Mouse (Mus musculus) lung, postnatal 0 days (tissue): ENCODE measurements around the gene Igf2bp3. TPM values are rescaled to one million over a fixed set of nuclear protein-coding genes. Genes with fewer than 3 reads are reported as not detected.
A peak's percentile ranks its signal among the peaks of the same experiment; 100 is the strongest.

Experiments used
- ATAC-seq: fragments of 200-750 bp; cut with Nextera tagmentation; 2 replicates; pipeline ENCODE4 v1.8.0; 2017; ENCODE audit warnings: moderate library complexity
- DNase-seq: peaks from one replicate; pipeline ENCODE4 v3.0.0-alpha.2; 2016; ENCODE audit warnings: low spot score
- H3K27ac ChIP-seq: fragments of 300-500 bp; sonication (generic); 2 replicates; pipeline ENCODE4 v1.5.1; 2014; ENCODE audit warnings: antibody characterized with exemption, mild to moderate bottlenecking, low read length, mixed read lengths
- H3K27me3 ChIP-seq: fragments of 300-500 bp; sonication (generic); replicated peaks from 2 replicates; pipeline ENCODE4 v1.6.1; 2014; ENCODE audit warnings: low read length, mixed read lengths; ENCODE audit not compliant: insufficient read depth
- H3K36me3 ChIP-seq: fragments of 300-500 bp; sonication (generic); 2 replicates; pipeline ENCODE4 v1.6.1; 2014; ENCODE audit warnings: low read length, mixed read lengths; ENCODE audit not compliant: insufficient read depth
- H3K4me1 ChIP-seq: fragments of 300-500 bp; sonication (generic); 2 replicates; pipeline ENCODE4 v1.6.1; 2014; ENCODE audit warnings: antibody characterized with exemption, low read depth, low read length, mixed read lengths; ENCODE audit not compliant: insufficient read depth
- H3K4me2 ChIP-seq: fragments of 300-500 bp; sonication (generic); replicated peaks from 2 replicates; pipeline ENCODE4 v1.6.1; 2014; ENCODE audit warnings: low read depth, mild to moderate bottlenecking, low read length, moderate library complexity, mixed read lengths
- H3K4me3 ChIP-seq: fragments of 300-500 bp; sonication (generic); 2 replicates; pipeline ENCODE4 v1.5.1; 2014; ENCODE audit warnings: low read depth, low read length
- H3K9ac ChIP-seq: fragments of 300-500 bp; sonication (generic); replicated peaks from 2 replicates; pipeline ENCODE4 v1.6.1; 2014; ENCODE audit warnings: low read depth, mild to moderate bottlenecking
- H3K9me3 ChIP-seq: fragments of 300-500 bp; sonication (generic); 2 replicates; pipeline ENCODE4 v1.6.1; 2016; ENCODE audit warnings: low read length, mixed read lengths
- CTCF ChIP-seq: IDR thresholded peaks from 2 replicates; pipeline ENCODE4 v1.5.1; 2016; ENCODE audit warnings: antibody characterized with exemption, mild to moderate bottlenecking
- EP300 ChIP-seq: IDR thresholded peaks from 2 replicates; pipeline ENCODE4 v1.6.1; 2016; ENCODE audit warnings: antibody characterized with exemption, mild to moderate bottlenecking, control low read depth
- WGBS: fragments of 180-500 bp; shearing (Covaris S2); extraction: QIAGEN DNeasy Blood & Tissue Kit; methylation state at CpG from one replicate; pipeline ENCODE4 v1.1.7; 2014; 5-methylcytosine and 5-hydroxymethylcytosine counted together
- polyA plus RNA-seq: library from polyadenylated mRNA; unstranded; fragments of >200 nt; fragmentation: Nextera tagmentation; extraction: Ambion mirVana; gene quantifications from 2 replicates; pipeline ENCODE4 v1.2.1, GENCODE M21; 2015

Gene Igf2bp3
- polyA plus RNA-seq, 1 experiment from 2014 or later, result 23.7 TPM

DNA sequence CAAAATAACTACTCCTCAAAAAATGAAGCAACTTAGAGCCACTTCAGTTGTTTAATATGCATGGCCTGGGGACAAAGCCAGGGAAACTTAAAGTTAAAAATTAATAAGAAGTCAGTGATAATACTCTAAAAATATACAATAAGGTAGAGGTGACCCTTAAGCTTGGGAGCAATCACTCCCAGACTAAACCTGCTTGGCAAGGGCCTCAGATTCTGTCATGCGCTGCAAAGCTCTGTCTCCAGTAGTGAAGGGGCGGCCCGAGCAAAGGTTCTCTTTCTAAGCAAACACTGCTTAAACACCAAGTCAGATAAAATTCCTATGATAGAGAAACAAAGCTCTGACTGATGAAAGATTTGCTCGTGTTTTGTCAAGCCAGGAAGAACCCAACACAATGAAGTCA, 66.0 kb downstream of the Igf2bp3 start:
- Histone ChIP-seq H3K4me3 (no peak overlapping the region), H3K9me3 (no peaks in the 10 kb centered on the region), H3K27ac (peak overlapping the region; percentile 1; the same call in 1 of the 2 replicates), H3K4me2 (no peak overlapping the region), H3K36me3 (no peaks in the 10 kb centered on the region), H3K9ac (no peak overlapping the region), H3K27me3 (no peaks in the 10 kb centered on the region), H3K4me1 (peaks cover 6% of the 10 kb centered on the region; the same call in 1 of the 2 replicates)
- peak; percentile 82 for ATAC-seq
- peak; percentile 68 for DNase-seq
- WGBS, result 36% methylated on average over 4 of the region's 4 CpGs
- TF ChIP-seq CTCF (no peak), EP300 (no peak)

DNA sequence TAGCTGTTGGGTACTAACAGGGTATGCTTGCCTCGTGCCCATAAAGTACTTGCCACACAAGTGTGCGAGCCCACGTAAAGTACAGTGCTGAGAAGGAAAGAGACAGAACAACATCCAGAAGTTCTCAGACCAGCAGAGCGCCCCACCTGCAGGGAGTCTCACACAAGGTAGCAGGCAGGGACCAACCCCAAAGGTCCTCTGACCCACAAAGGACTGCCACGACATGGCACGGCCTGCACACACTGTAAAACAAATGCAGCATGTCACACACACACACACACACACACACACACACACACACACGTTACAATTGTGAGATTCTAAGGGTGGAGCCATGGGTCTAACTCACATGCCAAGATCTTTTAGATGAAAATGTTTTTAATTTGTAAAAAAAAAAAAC, 66.4 kb downstream of the Igf2bp3 start:
- Histone ChIP-seq H3K4me1 (peaks cover 6% of the 10 kb centered on the region; the same call in 1 of the 2 replicates), H3K36me3 (no peaks in the 10 kb centered on the region), H3K27ac (peak overlapping the region; percentile 75), H3K4me2 (no peak overlapping the region), H3K9ac (no peak overlapping the region), H3K9me3 (no peaks in the 10 kb centered on the region), H3K27me3 (no peaks in the 10 kb centered on the region), H3K4me3 (no peak overlapping the region)
- TF ChIP-seq EP300 (no peak), CTCF (no peak)
- DNase-seq (no peak), ATAC-seq (no peak)
- WGBS, result 55% methylated on average over 7 of the region's 7 CpGs

DNA sequence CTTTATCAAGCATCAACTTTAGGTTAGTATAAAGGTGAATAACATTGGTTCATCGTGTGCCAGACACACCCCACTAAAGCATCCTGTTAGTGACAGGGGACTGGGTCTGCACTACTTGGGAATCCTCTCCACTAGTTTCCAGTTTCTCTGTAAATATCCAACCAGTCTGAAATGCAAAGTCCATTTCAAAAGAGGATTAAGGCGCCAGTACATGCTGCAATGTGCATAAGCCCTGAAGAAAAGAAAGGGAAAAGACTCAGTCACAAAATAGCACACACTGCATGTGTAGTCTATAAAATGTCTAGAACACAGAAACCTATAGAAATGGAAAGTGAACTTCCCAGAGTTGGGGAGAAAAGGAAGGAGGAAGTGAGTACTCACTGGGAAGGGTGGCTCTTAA, 68.3 kb downstream of the Igf2bp3 start:
- WGBS, result 73% methylated on average over 2 of the region's 2 CpGs
- no peaks in the 10 kb centered on the region for H3K9me3 ChIP-seq
- ATAC-seq, result no peak
- H3K4me3 ChIP-seq, result no peak overlapping the region
- no peak for DNase-seq
- H3K4me2 ChIP-seq, result no peak overlapping the region
- H3K27ac ChIP-seq, result no peak overlapping the region
- peaks cover 6% of the 10 kb centered on the region; the same call in 1 of the 2 replicates for H3K4me1 ChIP-seq
- no peaks in the 10 kb centered on the region for H3K27me3 ChIP-seq
- H3K9ac ChIP-seq, result no peak overlapping the region
- TF ChIP-seq CTCF, result no peak
- TF ChIP-seq EP300, result no peak
- no peaks in the 10 kb centered on the region for H3K36me3 ChIP-seq

DNA sequence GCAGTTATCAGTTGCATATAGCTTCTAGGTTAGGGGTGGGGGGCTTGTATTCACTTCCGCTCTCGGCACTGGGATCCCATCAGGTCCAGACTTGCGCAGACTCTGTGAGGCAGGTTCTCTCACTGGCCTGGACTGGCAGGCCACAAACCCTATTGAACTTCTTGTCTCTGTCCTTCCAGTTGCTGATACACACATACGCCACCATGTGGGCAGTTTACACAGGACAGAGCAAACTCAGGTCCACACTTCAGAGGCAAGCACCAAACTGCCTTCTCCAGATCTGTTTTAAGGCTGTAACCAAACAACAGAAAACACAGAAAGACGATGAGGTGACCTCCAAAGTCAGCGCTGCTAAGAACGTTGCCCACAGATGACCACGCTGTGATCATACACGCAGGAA, 72.3 kb downstream of the Igf2bp3 start:
- WGBS, result 83% methylated on average over 9 of the region's 9 CpGs
- no peaks in the 10 kb centered on the region for H3K36me3 ChIP-seq
- H3K4me2 ChIP-seq, result no peak overlapping the region
- no peak overlapping the region for H3K9ac ChIP-seq
- no peaks in the 10 kb centered on the region for H3K4me1 ChIP-seq
- H3K27me3 ChIP-seq, result no peaks in the 10 kb centered on the region
- TF ChIP-seq EP300, result no peak
- peak; percentile 80 for TF ChIP-seq CTCF
- no peak overlapping the region for H3K27ac ChIP-seq
- ATAC-seq (peak; percentile 46), DNase-seq (peak; percentile 66)
- H3K9me3 ChIP-seq, result no peaks in the 10 kb centered on the region
- no peak overlapping the region for H3K4me3 ChIP-seq

DNA sequence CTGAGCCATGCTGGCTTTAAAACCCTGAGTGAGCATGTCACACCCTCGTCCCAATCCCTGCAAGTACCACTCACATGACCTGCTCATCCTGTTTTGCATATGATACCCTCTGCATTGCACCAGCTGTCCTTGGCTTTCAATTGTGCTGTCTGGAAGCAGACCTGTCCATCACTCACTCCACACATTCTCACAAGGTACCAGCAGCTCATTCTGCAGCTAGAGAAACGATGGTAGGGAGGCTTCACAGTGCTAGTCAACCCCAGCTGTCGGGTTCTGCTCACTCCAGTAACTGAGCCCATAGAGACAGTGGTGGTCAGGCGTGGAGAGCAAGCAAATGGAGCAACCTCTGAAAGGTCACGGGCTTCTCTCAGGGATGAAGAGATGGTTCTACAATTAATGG, 73.6 kb downstream of the Igf2bp3 start:
- no peak for ATAC-seq
- H3K9me3 ChIP-seq, result no peaks in the 10 kb centered on the region
- TF ChIP-seq EP300, result no peak
- TF ChIP-seq CTCF, result no peak
- no peak overlapping the region for H3K4me3 ChIP-seq
- no peaks in the 10 kb centered on the region for H3K36me3 ChIP-seq
- WGBS, result 79% methylated on average over 5 of the region's 5 CpGs
- no peaks in the 10 kb centered on the region for H3K4me1 ChIP-seq
- no peak for DNase-seq
- no peak overlapping the region for H3K27ac ChIP-seq
- no peak overlapping the region for H3K4me2 ChIP-seq
- no peak overlapping the region for H3K9ac ChIP-seq
- H3K27me3 ChIP-seq, result no peaks in the 10 kb centered on the region

DNA sequence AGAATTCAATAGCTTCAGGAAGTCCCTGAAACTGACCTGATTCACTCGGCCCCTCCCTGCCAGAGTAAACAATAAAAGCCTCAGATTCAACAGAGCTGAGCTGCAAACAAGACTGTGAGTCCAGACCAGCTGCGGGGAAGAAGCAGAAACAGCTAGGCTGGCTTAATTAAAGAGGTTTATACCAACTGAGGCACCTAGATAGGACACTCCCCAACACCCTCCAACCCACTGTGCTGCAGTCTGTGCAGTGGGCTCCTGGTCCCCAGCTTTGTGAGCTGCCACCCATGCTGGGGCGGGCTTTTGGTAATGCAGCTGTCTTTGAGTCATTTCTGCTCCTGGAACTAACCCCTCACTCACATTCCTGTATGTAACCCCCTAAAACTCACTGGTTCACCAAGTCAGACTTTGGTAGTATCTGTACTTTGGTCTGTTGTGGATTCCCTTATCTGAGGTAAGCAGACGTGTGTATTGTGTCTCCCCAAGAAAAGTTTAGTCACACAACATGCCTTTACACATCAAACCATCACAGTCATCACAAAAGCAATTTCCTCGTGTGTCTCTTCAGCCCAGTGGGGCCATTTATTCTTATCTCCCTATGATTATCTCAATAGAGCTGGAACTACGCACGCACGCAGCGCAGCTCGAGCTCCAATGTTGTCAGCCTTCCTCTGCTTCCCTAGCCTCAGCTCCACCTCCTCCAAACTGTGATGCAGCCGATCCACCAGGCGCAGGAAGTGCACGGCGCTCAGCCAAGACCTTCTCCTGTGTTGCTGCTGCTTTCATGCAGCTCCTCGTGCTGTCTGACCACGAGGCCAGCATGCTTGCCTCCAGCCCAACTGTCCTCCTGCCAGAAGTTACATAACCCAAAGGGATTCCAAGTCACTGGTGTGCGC, 76.4 kb downstream of the Igf2bp3 start:
- Histone ChIP-seq H3K27ac (no peak overlapping the region), H3K9ac (no peak overlapping the region), H3K4me2 (no peak overlapping the region), H3K9me3 (no peaks in the 10 kb centered on the region), H3K4me3 (no peak overlapping the region), H3K36me3 (no peaks in the 10 kb centered on the region), H3K4me1 (no peaks in the 10 kb centered on the region), H3K27me3 (no peaks in the 10 kb centered on the region)
- TF ChIP-seq CTCF, result no peak
- no peak for TF ChIP-seq EP300
- no peak for ATAC-seq
- WGBS, result 75% methylated on average over 17 of the region's 17 CpGs
- no peak for DNase-seq
